Mouse (Mus musculus) kidney, adult 2 months (tissue): ENCODE data around the gene Primpol. TPM values are rescaled to one million over a fixed set of nuclear protein-coding genes. Genes with fewer than 3 reads are reported as not detected.
"Not testable (repeated sequence)": the region's sequence is repeated elsewhere in the genome, so short reads cannot be mapped to it uniquely, and the experiment has no call there.

Source experiments
- DNase-seq: peaks from one replicate; pipeline ENCODE4 v3.0.0; 2021
- H3K27ac ChIP-seq: fragments of 200-500 bp; 2 replicates; pipeline ENCODE4 v1.5.1; 2012; ENCODE audit warnings: low read depth, low read length, control low read depth, inconsistent platforms; ENCODE audit not compliant: insufficient read depth
- H3K27me3 ChIP-seq: fragments of 200-500 bp; replicated peaks from 2 replicates; pipeline ENCODE4 v1.6.1; 2012; ENCODE audit warnings: mild to moderate bottlenecking, moderate library complexity, low read length, inconsistent platforms; ENCODE audit not compliant: control insufficient read depth, insufficient read depth
- H3K36me3 ChIP-seq: fragments of 200-500 bp; 2 replicates; pipeline ENCODE4 v1.6.1; 2012; ENCODE audit warnings: mild to moderate bottlenecking, moderate library complexity, low read length, inconsistent platforms; ENCODE audit not compliant: control insufficient read depth, insufficient read depth
- H3K4me1 ChIP-seq: fragments of 200-500 bp; 2 replicates; pipeline ENCODE4 v1.6.1; 2011; ENCODE audit warnings: low read length; ENCODE audit not compliant: control insufficient read depth, insufficient read depth
- H3K4me3 ChIP-seq: fragments of 200-500 bp; 2 replicates; pipeline ENCODE4 v1.5.1; 2011; ENCODE audit warnings: mild to moderate bottlenecking, low read depth, low read length, control low read depth; ENCODE audit not compliant: insufficient read depth
- CTCF ChIP-seq: fragments of 200-500 bp; conservative IDR thresholded peaks from 2 replicates; pipeline ENCODE4 v1.5.1; 2011; ENCODE audit warnings: low read depth, mild to moderate bottlenecking, control low read depth, low read length, moderate library complexity, mixed read lengths; ENCODE audit not compliant: insufficient read depth, insufficient read length
- POLR2A ChIP-seq: fragments of 200-500 bp; IDR thresholded peaks from one replicate; pipeline ENCODE4 v1.6.1; 2011; ENCODE audit warnings: low read depth, low read length, control low read depth
- WGBS: fragments of 180-500 bp; shearing (Covaris S2); methylation state at CpG from one replicate; pipeline ENCODE4 v1.1.7; 2018; 5-methylcytosine and 5-hydroxymethylcytosine counted together
- polyA plus RNA-seq: library from polyadenylated mRNA; depleted of rRNA; stranded (reverse); fragments of >200 nt; gene quantifications from 2 replicates; pipeline ENCODE4 v1.2.3, GENCODE M21; 2012

The Primpol gene
- polyA plus RNA-seq, 1 experiment: 1.4 TPM

- H3K27me3 ChIP-seq: no peaks in the 10 kb centered on the region
- no peak overlapping the region for H3K4me3 ChIP-seq
- no peaks in the 10 kb centered on the region for H3K36me3 ChIP-seq
- peaks cover 4% of the 10 kb centered on the region; the same call in 1 of the 2 replicates for H3K4me1 ChIP-seq
- WGBS: 78% methylated on average over 2 of the region's 2 CpGs
- H3K27ac ChIP-seq: no peak overlapping the region
- DNase-seq: peak; percentile 85
- TF ChIP-seq POLR2A: no peak
- no peak for TF ChIP-seq CTCF
Observed at GRCm38 (mm10) chr8:46595593-46595992, 21.4 kb downstream of the Primpol start.

GRCm38 (mm10) chr8:46593772-46594171 lies 23.2 kb downstream of the Primpol start:
- Histone ChIP-seq H3K4me1 (peaks cover 4% of the 10 kb centered on the region; the same call in 1 of the 2 replicates), H3K36me3 (no peaks in the 10 kb centered on the region), H3K27ac (no peak overlapping the region), H3K4me3 (no peak overlapping the region), H3K27me3 (no peaks in the 10 kb centered on the region)
- WGBS: 88% methylated on average over 2 of the region's 2 CpGs
- DNase-seq: no peak
- TF ChIP-seq POLR2A (no peak), CTCF (no peak)

- no peaks in the 10 kb centered on the region for H3K36me3 ChIP-seq
- H3K4me1 ChIP-seq: peaks cover 4% of the 10 kb centered on the region; the same call in 1 of the 2 replicates
- DNase-seq: no peak
- H3K4me3 ChIP-seq: no peak overlapping the region
- no peaks in the 10 kb centered on the region for H3K27me3 ChIP-seq
- TF ChIP-seq CTCF (no peak), POLR2A (no peak)
- 83% methylated on average over 8 of the region's 8 CpGs for WGBS
- no peak overlapping the region for H3K27ac ChIP-seq
Observed at GRCm38 (mm10) chr8:46593067-46593466, 23.9 kb downstream of the Primpol start.

- 98% methylated on average over 2 of the region's 2 CpGs for WGBS
- Histone ChIP-seq H3K4me1 (no peaks in the 10 kb centered on the region), H3K27ac (no peak overlapping the region), H3K27me3 (no peaks in the 10 kb centered on the region), H3K4me3 (no peak overlapping the region), H3K36me3 (no peaks in the 10 kb centered on the region)
- DNase-seq: no peak
- TF ChIP-seq CTCF: no peak
- TF ChIP-seq POLR2A: no peak
Observed at GRCm38 (mm10) chr8:46588663-46589062, 28.3 kb downstream of the Primpol start.

- Histone ChIP-seq H3K4me1 (no peaks in the 10 kb centered on the region), H3K27me3 (no peaks in the 10 kb centered on the region), H3K27ac (no peak overlapping the region), H3K4me3 (no peak overlapping the region), H3K36me3 (no peaks in the 10 kb centered on the region)
- WGBS: 91% methylated on average over 5 of the region's 5 CpGs
- no peak for DNase-seq
- TF ChIP-seq POLR2A (no peak), CTCF (no peak)
Observed at GRCm38 (mm10) chr8:46587911-46588310, 29.1 kb downstream of the Primpol start.

GRCm38 (mm10) chr8:46585576-46585975 lies 31.4 kb downstream of the Primpol start:
- Histone ChIP-seq H3K4me1 (no peaks in the 10 kb centered on the region), H3K4me3 (no peak overlapping the region), H3K27me3 (no peaks in the 10 kb centered on the region), H3K36me3 (no peaks in the 10 kb centered on the region), H3K27ac (no peak overlapping the region)
- WGBS: 52% methylated on average over 3 of the region's 3 CpGs
- no peak for DNase-seq
- TF ChIP-seq CTCF (no peak), POLR2A (no peak)

GRCm38 (mm10) chr8:46584328-46584727 lies 32.7 kb downstream of the Primpol start:
- H3K27ac ChIP-seq, H3K36me3 ChIP-seq, H3K4me1 ChIP-seq, DNase-seq, H3K4me3 ChIP-seq, H3K27me3 ChIP-seq: not testable (repeated sequence)
- 81% methylated on average over 4 of the region's 4 CpGs for WGBS

GRCm38 (mm10) chr8:46578794-46579193 lies 38.2 kb downstream of the Primpol start:
- Histone ChIP-seq H3K4me3 (no peak overlapping the region), H3K27ac (no peak overlapping the region), H3K4me1 (no peaks in the 10 kb centered on the region), H3K36me3 (no peaks in the 10 kb centered on the region; the same call in 1 of the 2 replicates), H3K27me3 (no peaks in the 10 kb centered on the region)
- no peak for DNase-seq
- WGBS: 97% methylated on average over 9 of the region's 9 CpGs
- TF ChIP-seq CTCF (no peak), POLR2A (no peak)
